Mouse (Mus musculus) megakaryocyte, adult 5-6 weeks (primary cell): ENCODE data around the gene Rps9. TPM values are rescaled to one million over a fixed set of nuclear protein-coding genes. Genes with fewer than 3 reads are reported as not detected.

Experiments
- total RNA-seq, 2 experiments: library from RNA; stranded (forward) in 1 of 2; stranded (reverse) in 1 of 2; fragments of 153-499, 151-499 nt in 1 of 2; fragments of 221-1000, 200-1000 nt in 1 of 2; gene quantifications; 2 replicates each; pipeline versions ENCODE4 v1.2.3 to v1.2.4; 2015 to 2017

Rps9 gene
- total RNA-seq, 2 experiments from 2014 or later = 1,307 to 1,615 TPM

Other genes starting within 250 kb of the Rps9 start
- 28.4 and 35.7 TPM in 2 replicates for gene Tarm1, start 201.4 kb upstream of the Rps9 start, total RNA-seq (2015)
- 18.3 and 19.1 TPM in 2 replicates for gene Tarm1, start 201.4 kb upstream of the Rps9 start, total RNA-seq (2017)
- gene Oscar, start 87.8 kb upstream of the Rps9 start, total RNA-seq (2015) = not detected in 2 replicates
- gene Oscar, start 87.8 kb upstream of the Rps9 start, total RNA-seq (2017) = not detected in 2 replicates
- 263 and 351 TPM in 2 replicates for gene Ndufa3, start 86.6 kb upstream of the Rps9 start, total RNA-seq (2015)
- gene Ndufa3, start 86.6 kb upstream of the Rps9 start, total RNA-seq (2017) = 273 and 274 TPM in 2 replicates
- gene Tfpt, start 74.1 kb upstream of the Rps9 start, total RNA-seq (2015) = 20.8 and 30.4 TPM in 2 replicates
- 23.8 and 28.4 TPM in 2 replicates for gene Tfpt, start 74.1 kb upstream of the Rps9 start, total RNA-seq (2017)
- gene Prpf31, start 74.0 kb upstream of the Rps9 start, total RNA-seq (2015) = 15.1 and 21.1 TPM in 2 replicates
- 51.0 and 66.7 TPM in 2 replicates for gene Prpf31, start 74.0 kb upstream of the Rps9 start, total RNA-seq (2017)
- 119 and 123 TPM in 2 replicates for gene Cnot3, start 58.7 kb upstream of the Rps9 start, total RNA-seq (2015)
- gene Cnot3, start 58.7 kb upstream of the Rps9 start, total RNA-seq (2017) = 23.5 and 36.8 TPM in 2 replicates
- 7.8 and 8.7 TPM in 2 replicates for gene Leng1, start 38.2 kb upstream of the Rps9 start, total RNA-seq (2015)
- 9.4 and 15.4 TPM in 2 replicates for gene Leng1, start 38.2 kb upstream of the Rps9 start, total RNA-seq (2017)
- 9.0 and 9.9 TPM in 2 replicates for gene Tmc4, start 26.4 kb upstream of the Rps9 start, total RNA-seq (2015)
- gene Tmc4, start 26.4 kb upstream of the Rps9 start, total RNA-seq (2017) = 9.8 and 11.8 TPM in 2 replicates
- gene Tsen34, start 11.1 kb upstream of the Rps9 start, total RNA-seq (2015) = 30.0 and 34.0 TPM in 2 replicates
- gene Tsen34, start 11.1 kb upstream of the Rps9 start, total RNA-seq (2017) = 25.3 and 28.3 TPM in 2 replicates
- gene Mboat7, start 10.5 kb upstream of the Rps9 start, total RNA-seq (2015) = 96.2 and 102 TPM in 2 replicates
- 47.2 and 55.7 TPM in 2 replicates for gene Mboat7, start 10.5 kb upstream of the Rps9 start, total RNA-seq (2017)
- 366 and 379 TPM in 2 replicates for gene Pirb, start 16.4 kb downstream of the Rps9 start, total RNA-seq (2015)
- 233 and 235 TPM in 2 replicates for gene Pirb, start 16.4 kb downstream of the Rps9 start, total RNA-seq (2017)
- gene Gm15448, start 121.7 kb downstream of the Rps9 start, total RNA-seq (2015) = 18.7 and 22.7 TPM in 2 replicates
- gene Gm15448, start 121.7 kb downstream of the Rps9 start, total RNA-seq (2017) = 22.1 and 25.4 TPM in 2 replicates
- 119 and 123 TPM in 2 replicates for gene Pira2, start 141.1 kb downstream of the Rps9 start, total RNA-seq (2015)
- 111 and 114 TPM in 2 replicates for gene Pira2, start 141.1 kb downstream of the Rps9 start, total RNA-seq (2017)
- gene Gm14548, start 194.1 kb downstream of the Rps9 start, total RNA-seq (2015) = 112 and 120 TPM in 2 replicates
- 89.0 and 89.6 TPM in 2 replicates for gene Gm14548, start 194.1 kb downstream of the Rps9 start, total RNA-seq (2017)
- gene Lilra6, start 211.5 kb downstream of the Rps9 start, total RNA-seq (2015) = 132 and 138 TPM in 2 replicates
- 123 and 141 TPM in 2 replicates for gene Lilra6, start 211.5 kb downstream of the Rps9 start, total RNA-seq (2017)